Mouse (Mus musculus) cerebellum, postnatal 4 days (tissue): ENCODE results near the gene Slc22a23.

Source experiments
- DNase-seq, 2 experiments: peaks; one replicate each; pipeline ENCODE4 v3.0.0; 2022; ENCODE audit warnings: low spot score in 2 of 2, mixed read lengths in 1 of 2

Slc22a23 gene

DNA sequence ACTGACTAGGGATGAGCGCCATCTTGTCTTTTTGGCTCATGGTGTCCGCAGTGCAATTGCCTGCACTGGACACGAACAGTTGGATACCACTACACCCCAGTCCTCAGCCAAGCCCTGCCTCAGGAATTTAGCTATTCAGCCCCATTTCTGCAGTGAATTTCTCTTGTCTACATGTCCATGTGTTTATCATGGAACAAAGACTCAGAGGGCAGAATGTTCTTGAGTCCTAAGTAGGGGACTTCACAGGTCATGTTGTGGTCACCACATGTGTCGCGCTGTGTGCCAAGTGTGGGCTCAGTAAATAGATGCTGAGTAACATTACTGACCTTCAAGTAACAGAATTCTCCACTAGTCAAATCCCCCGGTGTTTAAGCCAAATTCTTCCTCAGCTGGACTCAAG is 109.9 kb downstream of the Slc22a23 start:
- no peak for DNase-seq

DNA sequence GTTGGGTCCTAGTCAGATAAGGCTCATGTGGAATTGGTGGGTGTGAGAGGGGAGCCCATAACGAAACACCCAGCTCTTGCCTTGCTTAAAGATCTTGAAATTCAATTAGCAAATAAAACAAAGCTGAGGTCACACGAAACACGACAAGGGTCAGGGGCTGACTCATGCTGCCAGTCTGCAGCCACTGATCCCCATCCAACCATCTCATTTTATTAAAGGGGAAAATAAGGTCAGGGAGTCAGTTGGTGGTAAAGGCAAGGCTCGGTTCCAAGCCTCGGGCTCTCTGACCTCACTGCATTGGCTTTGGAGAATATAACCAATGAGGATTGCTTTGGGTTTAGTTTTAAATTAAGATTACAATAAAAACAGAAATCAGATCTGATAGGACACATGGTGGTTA is 110.5 kb downstream of the Slc22a23 start:
- no peak for DNase-seq

DNA sequence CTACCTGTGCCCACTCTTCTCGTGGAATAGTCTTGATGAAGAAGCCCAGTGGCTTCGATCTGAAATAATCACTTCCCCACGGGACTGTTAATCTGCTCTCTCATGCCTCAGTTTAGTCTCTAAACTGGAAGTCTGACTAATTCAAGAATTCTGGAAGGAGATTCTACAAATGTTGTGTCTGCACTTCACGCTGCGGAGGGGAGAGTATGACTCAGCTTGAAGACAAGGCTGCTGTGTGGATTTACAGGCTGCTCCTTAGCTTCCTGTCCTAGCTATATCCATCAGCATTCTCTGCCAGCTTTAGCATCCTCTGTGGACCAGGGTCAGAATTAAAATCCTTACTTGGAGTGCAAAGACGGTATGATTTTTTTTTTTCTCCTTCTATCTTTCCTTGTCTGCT is 112.0 kb downstream of the Slc22a23 start:
- no peak for DNase-seq

- no peak for DNase-seq
Measured at GRCm38 (mm10) chr13:34228905-34229304, 116.1 kb downstream of the Slc22a23 start.

GRCm38 (mm10) chr13:34227720-34228661 is 117.0 kb downstream of the Slc22a23 start:
- DNase-seq: no peak

DNA sequence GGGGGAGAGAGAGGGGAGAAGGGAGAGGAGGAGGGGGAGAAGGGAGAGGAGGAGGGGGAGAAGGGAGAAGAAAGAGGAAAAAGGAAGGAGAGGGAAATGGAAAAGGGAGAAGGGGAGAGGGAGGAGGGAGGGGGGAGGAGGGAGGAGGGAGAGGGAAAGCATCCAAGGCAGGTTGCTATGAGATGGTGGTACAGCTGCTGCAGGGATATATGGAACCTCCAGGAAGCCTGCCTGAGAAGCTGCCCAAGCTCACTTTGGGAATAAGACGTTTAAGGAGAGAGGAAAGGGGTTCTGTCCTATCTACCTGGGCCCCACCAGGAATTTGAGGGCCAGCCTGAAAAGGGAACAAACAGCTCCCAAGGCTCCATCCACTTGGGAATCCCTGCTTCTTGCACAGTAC is 118.0 kb downstream of the Slc22a23 start:
- DNase-seq: no peak

DNA sequence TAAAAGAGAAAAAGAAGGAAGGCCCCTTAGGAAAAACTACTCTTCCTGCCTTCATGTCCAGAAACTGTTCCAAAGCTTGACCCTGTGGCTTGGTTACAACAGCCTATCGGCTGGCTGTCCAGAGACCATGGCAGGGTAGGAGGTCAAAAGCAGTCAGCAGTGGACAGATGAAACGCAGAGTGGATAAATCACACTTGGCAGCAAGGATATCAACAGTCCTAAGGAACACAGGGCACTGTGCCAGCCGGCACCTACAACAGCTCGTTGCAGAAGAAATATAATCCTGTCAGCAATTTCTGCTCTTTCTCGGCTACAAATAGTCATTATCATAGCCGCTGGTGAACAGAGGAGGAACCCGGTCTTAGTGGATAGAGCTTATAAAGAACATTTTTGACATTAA is 122.0 kb downstream of the Slc22a23 start:
- DNase-seq: peak in 1 of 2 experiments; percentile 16

- DNase-seq: no peak
Measured at GRCm38 (mm10) chr13:34219728-34220127, 125.3 kb downstream of the Slc22a23 start.

GRCm38 (mm10) chr13:34218776-34219175 is 126.2 kb downstream of the Slc22a23 start:
- no peak for DNase-seq

DNA sequence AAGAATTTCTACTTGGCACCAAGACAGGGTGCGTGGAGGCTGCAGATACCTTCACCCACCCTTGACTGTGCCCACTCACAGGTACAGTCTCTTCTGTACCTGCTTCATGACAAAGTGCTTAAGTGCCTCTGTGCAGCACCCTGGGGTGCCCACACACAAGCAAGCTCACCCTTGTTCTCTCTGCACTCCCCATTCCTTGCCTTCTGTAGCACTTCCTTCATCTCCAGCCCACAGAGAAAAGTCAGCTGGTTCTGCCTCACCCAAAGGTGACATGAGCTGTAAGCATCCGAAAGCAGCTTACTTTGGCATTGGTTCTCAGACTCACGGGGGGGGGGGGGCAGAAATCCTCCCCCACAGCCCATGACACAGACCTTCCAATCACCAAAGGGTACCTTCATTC is 130.1 kb downstream of the Slc22a23 start:
- DNase-seq: no peak

- DNase-seq: no peak
Measured at GRCm38 (mm10) chr13:34212735-34213212, 132.2 kb downstream of the Slc22a23 start.

- DNase-seq: no peak
Measured at GRCm38 (mm10) chr13:34211261-34211775, 133.7 kb downstream of the Slc22a23 start.

- no peak for DNase-seq
Measured at GRCm38 (mm10) chr13:34207714-34208470, 137.1 kb downstream of the Slc22a23 start.

DNA sequence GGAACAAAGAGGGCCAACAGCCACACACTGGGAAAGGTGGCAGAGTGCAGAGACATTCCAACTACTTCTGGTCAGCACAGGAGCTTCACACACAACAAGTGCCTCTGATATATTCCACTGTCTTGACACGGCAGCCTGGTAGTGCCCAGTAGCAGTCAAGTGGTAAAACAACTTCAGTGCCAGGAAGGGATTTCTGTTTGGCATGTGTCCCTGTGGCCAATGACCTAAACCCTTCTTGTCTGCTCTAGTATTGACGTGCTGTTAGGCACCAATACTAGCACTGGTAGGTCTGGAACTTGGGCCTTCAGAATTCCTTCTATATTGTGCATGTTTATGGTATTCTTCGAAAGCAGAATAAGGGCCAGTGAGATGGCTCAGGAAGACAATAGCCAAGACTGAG is 139.8 kb downstream of the Slc22a23 start:
- DNase-seq: no peak

- DNase-seq: no peak
Measured at GRCm38 (mm10) chr13:34195676-34196075, 149.3 kb downstream of the Slc22a23 start.

- no peak for DNase-seq
Measured at GRCm38 (mm10) chr13:34193384-34193783, 151.6 kb downstream of the Slc22a23 start.

DNA sequence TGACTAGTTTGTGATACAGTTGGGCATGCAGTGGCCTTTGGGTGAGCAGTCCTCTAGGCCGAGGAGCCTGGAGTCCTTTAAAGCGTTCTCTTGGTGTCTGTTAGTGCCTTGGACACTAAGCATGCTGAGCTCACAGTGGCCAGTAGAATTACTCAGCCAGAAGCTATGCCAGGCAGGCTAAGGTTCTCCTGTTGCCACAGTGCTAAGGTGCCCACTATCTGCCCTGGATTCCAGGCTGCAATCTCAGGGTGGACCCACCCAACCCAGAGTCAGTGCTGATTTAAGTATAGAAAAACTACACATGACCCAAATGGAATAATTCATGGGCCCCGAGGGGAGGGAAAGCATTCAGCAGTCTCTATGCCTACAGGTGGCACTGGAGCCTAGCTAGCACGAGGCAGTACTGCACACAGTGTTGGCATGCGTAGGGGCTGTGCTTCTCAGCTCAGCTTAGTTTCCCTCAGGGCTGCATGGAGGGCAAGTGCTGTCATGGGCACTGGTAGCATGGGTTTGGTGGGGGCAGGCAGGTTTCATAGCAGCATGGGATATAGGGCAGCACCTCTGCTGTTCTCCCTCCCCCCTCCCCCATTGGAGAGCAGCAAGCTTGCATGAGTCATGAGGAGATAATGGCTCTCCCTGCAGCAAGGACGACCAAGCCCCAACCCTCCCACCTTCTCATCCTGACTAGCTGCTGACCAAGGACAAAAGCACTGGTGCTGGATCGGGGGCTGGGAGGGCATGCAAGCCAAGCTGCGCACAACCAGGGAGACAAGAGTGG is 152.4 kb downstream of the Slc22a23 start:
- DNase-seq: no peak

- peak in 1 of 2 experiments; percentile 57 for DNase-seq
Measured at GRCm38 (mm10) chr13:34187571-34187970, 157.4 kb downstream of the Slc22a23 start.

DNA sequence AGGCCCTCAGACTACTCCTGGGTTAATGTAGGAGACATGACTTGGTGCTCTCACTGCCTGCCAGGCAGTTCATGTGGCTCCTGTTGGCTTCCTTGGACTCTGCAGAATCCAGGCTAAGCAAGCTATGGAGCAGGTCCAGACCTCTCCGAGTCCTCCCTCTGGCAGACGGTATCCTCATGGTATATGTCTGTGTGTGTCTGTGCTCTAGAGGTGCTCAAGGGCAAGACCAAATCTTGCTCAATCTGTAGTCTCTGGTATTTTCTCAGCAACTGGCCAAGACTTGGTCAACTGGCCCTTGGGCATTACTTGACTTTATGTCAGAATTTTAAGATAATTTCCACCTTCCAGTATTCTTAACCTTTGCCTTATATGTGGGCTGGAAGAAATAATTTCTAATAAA is 159.6 kb downstream of the Slc22a23 start:
- no peak for DNase-seq

GRCm38 (mm10) chr13:34181624-34182023 is 163.4 kb downstream of the Slc22a23 start:
- no peak for DNase-seq

- DNase-seq: no peak
Measured at GRCm38 (mm10) chr13:34174025-34174424, 171.0 kb downstream of the Slc22a23 start.
